Mouse (Mus musculus) myocyte (in vitro differentiated cells): ENCODE results near the gene Tmem144.

Source experiments
- MAX ChIP-seq: IDR thresholded peaks from one replicate; pipeline ENCODE4 v1.6.1; 2011; ENCODE audit warnings: low read depth, mild to moderate bottlenecking, control low read depth
- REST ChIP-seq: IDR thresholded peaks from one replicate; pipeline ENCODE4 v1.6.1; 2011; ENCODE audit warnings: mild to moderate bottlenecking, control low read depth, moderate library complexity; ENCODE audit not compliant: insufficient read depth, insufficient read length

- TF ChIP-seq REST (no peak), MAX (no peak)
Measured at GRCm38 (mm10) chr3:79887966-79888365, 35.4 kb upstream of the Tmem144 start.
